Comparison of ENCODE assay signal across 8 mouse cellular contexts in the genomic region with DNA sequence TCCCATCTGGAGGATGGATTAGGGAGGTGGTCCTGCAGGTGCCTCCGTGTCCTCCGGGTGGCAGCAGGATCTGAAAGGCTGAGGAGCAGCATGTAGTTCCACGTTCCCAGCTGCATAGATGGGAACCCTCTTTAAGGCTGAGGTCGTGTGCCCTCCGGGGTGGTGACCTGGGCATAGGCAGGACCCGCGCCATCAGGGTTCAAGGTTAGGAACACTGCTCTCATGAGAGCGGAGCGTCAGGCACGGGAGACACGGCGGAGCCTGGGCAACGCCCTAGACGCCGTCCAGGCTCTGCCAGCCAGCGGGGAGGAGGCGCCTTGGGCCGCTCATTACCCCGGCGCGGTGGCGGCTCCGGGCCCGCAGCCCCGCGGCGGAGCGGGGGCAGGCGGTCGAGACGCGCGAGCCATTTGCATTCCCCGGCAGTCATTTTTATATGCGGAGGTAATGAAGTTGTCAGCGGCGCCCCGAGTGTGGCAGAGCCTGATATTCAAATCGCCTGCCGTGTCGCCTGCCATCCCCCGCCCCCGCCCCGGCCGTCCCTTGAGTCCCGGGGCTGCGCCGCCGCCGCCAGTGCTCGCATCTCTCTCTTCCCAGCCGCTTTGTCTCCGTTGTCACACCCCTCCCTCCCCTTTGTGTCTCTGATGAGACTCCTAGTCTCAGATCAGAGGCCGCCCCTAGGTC.
DNase-seq lines count a peak whose midpoint lies in the region; ATAC-seq and TF ChIP-seq lines count a peak whose summit lies in the region.

No protein-coding gene starts in this region.

- no peak for DNase-seq in G1E (ENCODE audit: low spot score)
- peak; percentile 83 for DNase-seq in hindbrain, embryonic 10.5 days (ENCODE audit: low spot score)
- DNase-seq in layer of hippocampus, postnatal 10 days (ENCODE audit: low spot score in 2 of 2) = peak; percentile 66 to 73
- peak; percentile 41 for DNase-seq in urinary bladder, postnatal 14 days (ENCODE audit: low spot score)

- under 1% methylated on average over 49 of the region's 54 CpGs for WGBS in forebrain, embryonic 13.5 days
- under 1% methylated on average over 54 of the region's 54 CpGs for WGBS in hindbrain, embryonic 10.5 days
- WGBS in lung, embryonic 15.5 days = under 1% methylated on average over 48 of the region's 54 CpGs

- H3K4me3 ChIP-seq in G1E (ENCODE audit: low read depth, low read length) = peak overlapping the region; percentile 59; the same call in 1 of the 2 replicates
- peak overlapping the region; percentile 68 for H3K4me3 ChIP-seq in brown adipose tissue, adult 24 weeks (ENCODE audit: insufficient read depth, low read depth, low read length)
- peak overlapping the region; percentile 52 for H3K4me3 ChIP-seq in forebrain, embryonic 13.5 days
- peak overlapping the region; percentile 64 for H3K4me3 ChIP-seq in hindbrain, embryonic 10.5 days
- H3K4me3 ChIP-seq in lung, embryonic 15.5 days = peak overlapping the region; percentile 65

- peaks cover 4% of the 10 kb centered on the region; the same call in 1 of the 2 replicates for H3K4me1 ChIP-seq in G1E (ENCODE audit: insufficient read depth, low read depth, low read length)
- no peaks in the 10 kb centered on the region for H3K4me1 ChIP-seq in brown adipose tissue, adult 24 weeks (ENCODE audit: control insufficient read depth, insufficient read depth, insufficient read length, low read length)
- peaks cover 5% of the 10 kb centered on the region; the same call in 1 of the 2 replicates for H3K4me1 ChIP-seq in forebrain, embryonic 13.5 days
- H3K4me1 ChIP-seq in hindbrain, embryonic 10.5 days (replicated peaks) = peaks cover 20% of the 10 kb centered on the region
- peaks cover 6% of the 10 kb centered on the region for H3K4me1 ChIP-seq in lung, embryonic 15.5 days

- H3K9me3 ChIP-seq in G1E (replicated peaks) = no peaks in the 10 kb centered on the region
- H3K9me3 ChIP-seq in forebrain, embryonic 13.5 days (replicated peaks) = no peaks in the 10 kb centered on the region
- no peaks in the 10 kb centered on the region for H3K9me3 ChIP-seq in hindbrain, embryonic 10.5 days
- no peaks in the 10 kb centered on the region for H3K9me3 ChIP-seq in lung, embryonic 15.5 days

- peak overlapping the region; percentile 77 for H3K4me2 ChIP-seq in forebrain, embryonic 13.5 days
- H3K4me2 ChIP-seq in lung, embryonic 15.5 days = peak overlapping the region; percentile 96

- H3K27me3 ChIP-seq in G1E (ENCODE audit: insufficient read depth, low read length) = peaks cover 13% of the 10 kb centered on the region
- no peaks in the 10 kb centered on the region for H3K27me3 ChIP-seq in forebrain, embryonic 13.5 days
- H3K27me3 ChIP-seq in hindbrain, embryonic 10.5 days (ENCODE audit: insufficient read depth, poor library complexity, severe bottlenecking) = peaks cover 44% of the 10 kb centered on the region
- 0 out of 2 replicates have a peak, but pooled peaks cover 6% of the 10 kb centered on the region for H3K27me3 ChIP-seq in lung, embryonic 15.5 days

- H3K36me3 ChIP-seq in G1E (replicated peaks) = no peaks in the 10 kb centered on the region
- no peaks in the 10 kb centered on the region for H3K36me3 ChIP-seq in forebrain, embryonic 13.5 days (ENCODE audit: poor library complexity, severe bottlenecking)
- no peaks in the 10 kb centered on the region for H3K36me3 ChIP-seq in hindbrain, embryonic 10.5 days
- H3K36me3 ChIP-seq in lung, embryonic 15.5 days = no peaks in the 10 kb centered on the region

- H3K27ac ChIP-seq in brown adipose tissue, adult 24 weeks (replicated peaks; ENCODE audit: low read depth, low read length) = no peak overlapping the region
- peak overlapping the region; percentile 89 for H3K27ac ChIP-seq in forebrain, embryonic 13.5 days
- peak overlapping the region; percentile 92 for H3K27ac ChIP-seq in hindbrain, embryonic 10.5 days
- no peak overlapping the region for H3K27ac ChIP-seq in lung, embryonic 15.5 days

- no peak for ATAC-seq in G1E (ENCODE audit: extremely low read depth, insufficient number of reproducible peaks, low FRiP score, poor library complexity, severe bottlenecking)
- ATAC-seq in forebrain, embryonic 13.5 days = peak; percentile 91
- ATAC-seq in lung, embryonic 15.5 days (ENCODE audit: borderline replicate concordance, extremely low read depth, low FRiP score, low TSS enrichment) = peak; percentile 76
- peak; percentile 51; the same call in 1 of the 2 replicates for ATAC-seq in neutrophil, adult 5-6 weeks (ENCODE audit: extremely low read depth, insufficient number of reproducible peaks, low FRiP score, poor library complexity, severe bottlenecking)

- no peak for TF ChIP-seq CTCF in G1E (IDR thresholded peaks at IDR 0.05; ENCODE audit: low read depth, low read length)

- H3K9ac ChIP-seq in forebrain, embryonic 13.5 days = peak overlapping the region; percentile 78
- peak overlapping the region; percentile 55 for H3K9ac ChIP-seq in lung, embryonic 15.5 days

Comparison
In these comparisons a context has a peak if more than half of its experiments do, and no peak if none do; other contexts are left out.
1. H3K27ac ChIP-seq: peak in forebrain, embryonic 13.5 days (single experiment) and hindbrain, embryonic 10.5 days (single experiment); none in brown adipose tissue, adult 24 weeks (single experiment) and lung, embryonic 15.5 days (single experiment).
2. Peak in every context shown above with its lines, with median percentiles within 50 percentile points of each other: H3K4me3 ChIP-seq.